Mouse (Mus musculus): ENCODE measurements at regions not wholly inside any gene's neighbourhood (a gene's known extent, or its start where the extent isn't known, plus 50 kb on each side); places are given as distances from the start of the nearest gene placed in this dataset.

GRCm38 (mm10) chr4:53345346-53345745 is 94.9 kb upstream of the Slc44a1 start:
- H3K27ac ChIP-seq (ENCODE audit: low read length), result no peak overlapping the region
- no peak overlapping the region for H3K9ac ChIP-seq (replicated peaks; ENCODE audit: low read length)
- H3K27me3 ChIP-seq (ENCODE audit: insufficient read depth, low read length), result no peaks in the 10 kb centered on the region
- no peak for ATAC-seq (ENCODE audit: low FRiP score, low TSS enrichment)
- H3K4me2 ChIP-seq (replicated peaks; ENCODE audit: low read depth, low read length), result no peak overlapping the region
- no peak overlapping the region for H3K4me3 ChIP-seq (ENCODE audit: low read length)
- 90% methylated on average over 4 of the region's 4 CpGs for WGBS
- peaks cover 7% of the 10 kb centered on the region; the same call in 1 of the 2 replicates for H3K9me3 ChIP-seq (ENCODE audit: low read length)
- no peaks in the 10 kb centered on the region for H3K36me3 ChIP-seq (ENCODE audit: insufficient read depth, low read length)
- H3K4me1 ChIP-seq (ENCODE audit: insufficient read depth, low read length), result no peaks in the 10 kb centered on the region

GRCm38 (mm10) chr4:53344546-53344945 is 95.7 kb upstream of the Slc44a1 start:
- no peak for ATAC-seq (ENCODE audit: low FRiP score, low TSS enrichment)
- Histone ChIP-seq H3K36me3 (ENCODE audit: insufficient read depth, low read length) (no peaks in the 10 kb centered on the region), H3K4me3 (ENCODE audit: low read length) (no peak overlapping the region), H3K4me1 (ENCODE audit: insufficient read depth, low read length) (no peaks in the 10 kb centered on the region), H3K27ac (ENCODE audit: low read length) (no peak overlapping the region), H3K9me3 (ENCODE audit: low read length) (peaks cover 7% of the 10 kb centered on the region; the same call in 1 of the 2 replicates), H3K4me2 (replicated peaks; ENCODE audit: low read depth, low read length) (no peak overlapping the region), H3K9ac (replicated peaks; ENCODE audit: low read length) (no peak overlapping the region), H3K27me3 (ENCODE audit: insufficient read depth, low read length) (no peaks in the 10 kb centered on the region)
- WGBS, result 48% methylated on average over 8 of the region's 8 CpGs

- no peaks in the 10 kb centered on the region for H3K27me3 ChIP-seq (ENCODE audit: insufficient read depth, low read length)
- no peaks in the 10 kb centered on the region; the same call in 1 of the 2 replicates for H3K4me1 ChIP-seq (ENCODE audit: insufficient read depth, low read length)
- H3K36me3 ChIP-seq (ENCODE audit: insufficient read depth, low read length), result no peaks in the 10 kb centered on the region
- H3K9ac ChIP-seq (replicated peaks; ENCODE audit: low read length), result no peak overlapping the region
- no peak overlapping the region for H3K27ac ChIP-seq (ENCODE audit: low read length)
- no peak overlapping the region for H3K4me3 ChIP-seq (ENCODE audit: low read length)
- H3K4me2 ChIP-seq (replicated peaks; ENCODE audit: low read depth, low read length), result no peak overlapping the region
- 88% methylated on average over 4 of the region's 4 CpGs for WGBS
- peaks cover 7% of the 10 kb centered on the region; the same call in 1 of the 2 replicates for H3K9me3 ChIP-seq (ENCODE audit: low read length)
- no peak for ATAC-seq (ENCODE audit: low FRiP score, low TSS enrichment)
These were observed 99.0 kb upstream of the Slc44a1 start for GRCm38 (mm10) chr4:53341181-53341580.

DNA sequence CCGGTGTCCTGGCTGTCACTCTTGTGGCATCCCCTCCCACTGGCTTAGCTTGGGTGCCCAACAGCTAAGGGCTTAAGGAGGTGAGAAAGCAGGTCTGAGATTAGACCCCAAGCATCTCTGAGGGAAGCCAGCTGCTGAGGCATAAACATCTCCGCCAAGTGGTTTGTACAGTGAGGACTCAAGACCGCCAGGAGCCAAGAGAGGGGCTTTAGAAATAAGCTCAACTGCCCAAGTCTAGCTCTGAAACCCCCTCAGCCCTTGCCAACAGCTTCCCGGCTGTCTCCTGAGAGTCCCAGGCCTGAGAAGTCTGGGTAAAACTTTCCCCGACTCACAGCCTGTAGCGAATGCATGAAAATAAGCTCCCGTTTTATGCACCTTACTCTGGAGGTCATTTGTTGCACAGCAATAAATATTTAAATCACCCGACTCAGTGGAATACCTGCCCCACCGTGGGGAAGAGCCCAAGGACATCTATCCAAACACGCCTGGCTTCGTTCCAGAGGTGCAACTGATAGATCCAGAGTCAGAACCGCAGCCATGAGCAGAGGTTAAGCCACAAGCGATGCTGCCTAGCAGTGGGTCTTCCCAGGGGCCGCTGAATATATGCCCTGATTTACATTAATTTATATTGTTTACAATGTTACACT is 100.1 kb upstream of the Slc44a1 start:
- no peak for ATAC-seq (ENCODE audit: low FRiP score, low TSS enrichment)
- H3K27ac ChIP-seq (ENCODE audit: low read length), result no peak overlapping the region
- H3K9ac ChIP-seq (replicated peaks; ENCODE audit: low read length), result no peak overlapping the region
- H3K4me2 ChIP-seq (replicated peaks; ENCODE audit: low read depth, low read length), result no peak overlapping the region
- H3K36me3 ChIP-seq (ENCODE audit: insufficient read depth, low read length), result no peaks in the 10 kb centered on the region
- H3K9me3 ChIP-seq (ENCODE audit: low read length), result peaks cover 7% of the 10 kb centered on the region; the same call in 1 of the 2 replicates
- WGBS, result 81% methylated on average over 13 of the region's 14 CpGs
- no peaks in the 10 kb centered on the region for H3K27me3 ChIP-seq (ENCODE audit: insufficient read depth, low read length)
- no peaks in the 10 kb centered on the region; the same call in 1 of the 2 replicates for H3K4me1 ChIP-seq (ENCODE audit: insufficient read depth, low read length)
- no peak overlapping the region for H3K4me3 ChIP-seq (ENCODE audit: low read length)

DNA sequence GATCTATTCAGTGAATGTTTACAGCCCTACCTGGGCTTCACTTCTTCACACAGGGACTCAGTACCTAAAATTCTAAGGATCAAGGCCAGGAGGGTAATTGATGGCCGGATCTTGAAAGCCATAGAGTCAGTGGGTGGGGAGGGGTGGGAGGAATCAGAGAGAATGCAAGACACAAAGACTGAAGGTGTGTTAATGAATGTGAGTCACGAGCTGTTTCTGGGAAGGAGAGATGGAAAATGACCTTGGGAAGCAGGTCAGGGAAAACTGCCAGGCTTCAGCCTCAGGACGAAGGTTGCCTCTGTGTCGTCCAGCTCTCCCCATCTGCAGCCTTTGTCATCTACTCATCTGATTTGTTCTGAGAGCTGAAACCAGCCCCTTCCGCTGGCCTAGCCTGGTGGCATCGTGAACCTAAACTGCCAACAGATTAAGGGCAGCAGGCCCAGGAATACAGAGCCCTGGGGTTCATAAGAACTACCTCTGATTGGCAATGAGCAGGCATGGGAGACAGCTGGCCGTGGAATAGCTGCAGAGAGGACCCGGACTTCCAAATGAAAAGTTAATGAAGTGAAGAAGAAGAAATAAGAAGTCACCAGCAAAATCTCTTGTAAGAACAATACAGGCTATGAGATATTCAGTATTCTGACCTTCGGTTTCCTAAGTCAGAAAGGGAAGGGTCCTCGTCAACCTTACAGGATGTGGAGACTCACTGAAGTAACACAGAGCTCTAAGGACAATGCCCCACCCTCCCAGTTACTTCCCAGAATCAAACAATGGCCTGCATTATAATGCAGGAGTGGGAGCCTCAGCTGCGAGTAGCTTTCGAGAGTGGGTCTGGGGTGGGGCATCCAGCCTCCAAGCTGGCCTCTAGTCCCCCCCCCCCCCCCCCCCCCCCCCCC is 100.8 kb upstream of the Slc44a1 start:
- ATAC-seq (ENCODE audit: low FRiP score, low TSS enrichment), result no peak; the same call in 1 of the 2 replicates
- no peak overlapping the region for H3K4me3 ChIP-seq (ENCODE audit: low read length)
- WGBS, result 52% methylated on average over 12 of the region's 12 CpGs
- peaks cover 7% of the 10 kb centered on the region; the same call in 1 of the 2 replicates for H3K9me3 ChIP-seq (ENCODE audit: low read length)
- H3K36me3 ChIP-seq (ENCODE audit: insufficient read depth, low read length), result no peaks in the 10 kb centered on the region
- no peak overlapping the region for H3K27ac ChIP-seq (ENCODE audit: low read length)
- H3K27me3 ChIP-seq (ENCODE audit: insufficient read depth, low read length), result no peaks in the 10 kb centered on the region
- no peaks in the 10 kb centered on the region; the same call in 1 of the 2 replicates for H3K4me1 ChIP-seq (ENCODE audit: insufficient read depth, low read length)
- H3K4me2 ChIP-seq (replicated peaks; ENCODE audit: low read depth, low read length), result no peak overlapping the region
- no peak overlapping the region for H3K9ac ChIP-seq (replicated peaks; ENCODE audit: low read length)

GRCm38 (mm10) chr4:53338479-53338878 is 101.7 kb upstream of the Slc44a1 start:
- Histone ChIP-seq H3K9ac (replicated peaks; ENCODE audit: low read length) (no peak overlapping the region), H3K4me1 (ENCODE audit: insufficient read depth, low read length) (no peaks in the 10 kb centered on the region; the same call in 1 of the 2 replicates), H3K36me3 (ENCODE audit: insufficient read depth, low read length) (no peaks in the 10 kb centered on the region), H3K4me2 (replicated peaks; ENCODE audit: low read depth, low read length) (no peak overlapping the region), H3K27me3 (ENCODE audit: insufficient read depth, low read length) (no peaks in the 10 kb centered on the region), H3K27ac (ENCODE audit: low read length) (no peak overlapping the region), H3K9me3 (ENCODE audit: low read length) (peaks cover 7% of the 10 kb centered on the region; the same call in 1 of the 2 replicates), H3K4me3 (ENCODE audit: low read length) (no peak overlapping the region)
- 84% methylated on average over 4 of the region's 4 CpGs for WGBS
- no peak for ATAC-seq (ENCODE audit: low FRiP score, low TSS enrichment)

DNA sequence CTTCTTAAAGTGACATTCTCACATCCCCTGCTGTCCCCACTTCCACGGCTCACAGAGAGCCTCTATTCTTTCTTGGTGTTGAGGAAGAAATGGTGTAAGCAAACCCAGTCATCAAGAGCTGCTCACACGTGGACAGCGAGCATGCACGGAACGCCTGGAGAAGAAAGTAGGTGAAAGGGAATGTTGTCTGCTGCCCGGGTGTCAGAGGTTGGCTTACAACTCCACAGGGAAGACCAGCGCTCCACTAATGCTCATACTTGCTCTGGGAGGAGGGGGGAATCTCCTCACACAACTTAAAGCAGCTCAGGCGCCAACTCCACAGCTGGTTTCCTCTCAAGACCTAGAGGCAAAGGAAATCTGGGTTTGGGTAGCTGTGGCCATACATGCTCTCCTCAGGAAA is 102.4 kb upstream of the Slc44a1 start:
- no peak overlapping the region for H3K4me2 ChIP-seq (replicated peaks; ENCODE audit: low read depth, low read length)
- H3K36me3 ChIP-seq (ENCODE audit: insufficient read depth, low read length), result no peaks in the 10 kb centered on the region
- ATAC-seq (ENCODE audit: low FRiP score, low TSS enrichment), result no peak
- no peaks in the 10 kb centered on the region; the same call in 1 of the 2 replicates for H3K4me1 ChIP-seq (ENCODE audit: insufficient read depth, low read length)
- H3K27ac ChIP-seq (ENCODE audit: low read length), result no peak overlapping the region
- no peak overlapping the region for H3K9ac ChIP-seq (replicated peaks; ENCODE audit: low read length)
- H3K4me3 ChIP-seq (ENCODE audit: low read length), result no peak overlapping the region
- 53% methylated on average over 8 of the region's 8 CpGs for WGBS
- H3K9me3 ChIP-seq (ENCODE audit: low read length), result peaks cover 7% of the 10 kb centered on the region; the same call in 1 of the 2 replicates
- no peaks in the 10 kb centered on the region for H3K27me3 ChIP-seq (ENCODE audit: insufficient read depth, low read length)

GRCm38 (mm10) chr4:53327382-53328165 is 112.6 kb upstream of the Slc44a1 start:
- H3K9ac ChIP-seq (replicated peaks; ENCODE audit: low read length), result no peak overlapping the region
- no peaks in the 10 kb centered on the region for H3K9me3 ChIP-seq (ENCODE audit: low read length)
- H3K4me2 ChIP-seq (replicated peaks; ENCODE audit: low read depth, low read length), result no peak overlapping the region
- H3K36me3 ChIP-seq (ENCODE audit: insufficient read depth, low read length), result no peaks in the 10 kb centered on the region
- WGBS, result 67% methylated on average over 7 of the region's 7 CpGs
- no peak overlapping the region for H3K27ac ChIP-seq (ENCODE audit: low read length)
- no peak; the same call in 1 of the 2 replicates for ATAC-seq (ENCODE audit: low FRiP score, low TSS enrichment)
- H3K27me3 ChIP-seq (ENCODE audit: insufficient read depth, low read length), result no peaks in the 10 kb centered on the region
- H3K4me1 ChIP-seq (ENCODE audit: insufficient read depth, low read length), result no peaks in the 10 kb centered on the region
- no peak overlapping the region for H3K4me3 ChIP-seq (ENCODE audit: low read length)

DNA sequence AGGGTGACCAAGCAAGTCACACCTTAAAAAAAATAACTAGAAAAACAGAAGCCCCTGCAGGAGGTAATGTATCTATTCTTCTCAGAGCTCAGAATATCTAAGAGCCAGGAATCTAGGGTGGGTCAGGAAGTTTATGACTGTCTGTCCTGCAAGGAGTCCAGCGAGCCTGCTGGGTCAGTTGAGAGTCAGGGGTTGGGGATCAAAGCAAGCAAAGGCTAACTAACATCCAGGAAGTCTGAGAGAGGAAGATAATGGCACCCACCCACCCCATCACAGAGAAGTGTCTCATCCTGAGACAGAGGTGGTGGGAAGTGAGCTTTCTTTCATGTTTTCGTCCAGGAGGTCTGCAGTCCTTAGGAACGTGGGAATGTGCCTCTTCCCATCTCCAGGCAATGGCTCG is 116.4 kb upstream of the Slc44a1 start:
- no peak for ATAC-seq (ENCODE audit: low FRiP score, low TSS enrichment)
- Histone ChIP-seq H3K36me3 (ENCODE audit: insufficient read depth, low read length) (no peaks in the 10 kb centered on the region), H3K4me3 (ENCODE audit: low read length) (no peak overlapping the region), H3K4me1 (ENCODE audit: insufficient read depth, low read length) (no peaks in the 10 kb centered on the region), H3K4me2 (replicated peaks; ENCODE audit: low read depth, low read length) (no peak overlapping the region), H3K27ac (ENCODE audit: low read length) (no peak overlapping the region), H3K27me3 (ENCODE audit: insufficient read depth, low read length) (no peaks in the 10 kb centered on the region), H3K9me3 (ENCODE audit: low read length) (no peaks in the 10 kb centered on the region), H3K9ac (replicated peaks; ENCODE audit: low read length) (no peak overlapping the region)
- WGBS, result 43% methylated on average over 4 of the region's 4 CpGs
